Mouse (Mus musculus): ENCODE measurements around the gene Zbtb7a.
A peak's percentile ranks its signal among the peaks of the same experiment; 100 is the strongest.

The Zbtb7a gene

GRCm38 (mm10) chr10:81134966-81135681 is at the start of gene Zbtb7a:
Zbtb7a (plus strand) TSS chr10:81135220.
- DNase-seq = peak; percentile 53

GRCm38 (mm10) chr10:81087021-81087420 is 48.0 kb upstream of the Zbtb7a start:
- peak; percentile 24 for DNase-seq

- no peak for DNase-seq
Measured at GRCm38 (mm10) chr10:81089216-81089615, 45.8 kb upstream of the Zbtb7a start.

- DNase-seq = no peak
Measured at GRCm38 (mm10) chr10:81090621-81091020, 44.4 kb upstream of the Zbtb7a start.

GRCm38 (mm10) chr10:81092465-81093250 is 42.4 kb upstream of the Zbtb7a start:
- peak; percentile 31 for DNase-seq

GRCm38 (mm10) chr10:81094931-81095678 is 39.9 kb upstream of the Zbtb7a start:
- DNase-seq = no peak

- peak; percentile 98 for DNase-seq
Measured at GRCm38 (mm10) chr10:81105565-81106112, 29.4 kb upstream of the Zbtb7a start, which contains the start of gene Map2k2. Map2k2 (plus strand) TSS chr10:81105915.

GRCm38 (mm10) chr10:81106113-81106721 is 28.8 kb upstream of the Zbtb7a start:
- DNase-seq = peak; percentile 90

GRCm38 (mm10) chr10:81112946-81113345 is 22.1 kb upstream of the Zbtb7a start:
- DNase-seq = no peak

GRCm38 (mm10) chr10:81119625-81120024 is 15.4 kb upstream of the Zbtb7a start:
- DNase-seq = no peak

- no peak for DNase-seq
Measured at GRCm38 (mm10) chr10:81120650-81121049, 14.4 kb upstream of the Zbtb7a start.

- DNase-seq = no peak
Measured at GRCm38 (mm10) chr10:81122889-81123288, 12.1 kb upstream of the Zbtb7a start.

- DNase-seq = no peak
Measured at GRCm38 (mm10) chr10:81123500-81123899, 11.5 kb upstream of the Zbtb7a start.

- peak; percentile 76 for DNase-seq
Measured at GRCm38 (mm10) chr10:81134181-81134587, 836 bp upstream of the Zbtb7a start.

- DNase-seq = peak; percentile 81
Measured at GRCm38 (mm10) chr10:81135831-81136705, 1.0 kb downstream of the Zbtb7a start.

- DNase-seq = peak; percentile 72
Measured at GRCm38 (mm10) chr10:81136706-81137231, 1.7 kb downstream of the Zbtb7a start.

- DNase-seq = peak; percentile 100
Measured at GRCm38 (mm10) chr10:81137252-81138130, 2.5 kb downstream of the Zbtb7a start.

GRCm38 (mm10) chr10:81138131-81138782 is 3.2 kb downstream of the Zbtb7a start:
- peak; percentile 30 for DNase-seq

GRCm38 (mm10) chr10:81138821-81139528 is 4.0 kb downstream of the Zbtb7a start:
- no peak for DNase-seq
